Mouse (Mus musculus): ENCODE measurements around the gene Scgb1c1.
"Not testable (repeated sequence)": the region's sequence is repeated elsewhere in the genome, so short reads cannot be mapped to it uniquely, and the experiment has no call there.

Gene Scgb1c1

GRCm38 (mm10) chr7:140879355-140879754 is 34.0 kb downstream of the Scgb1c1 start:
- no peak for DNase-seq (ENCODE audit: low spot score in 2 of 2)

- no peak for DNase-seq (ENCODE audit: low spot score in 2 of 2)
Measured at GRCm38 (mm10) chr7:140880419-140880818, 35.1 kb downstream of the Scgb1c1 start.

- DNase-seq (ENCODE audit: low spot score in 2 of 2), result no peak
Measured at GRCm38 (mm10) chr7:140880865-140881515, 35.6 kb downstream of the Scgb1c1 start.

- DNase-seq (ENCODE audit: low spot score in 2 of 2), result peak; percentile 87 to 95
Measured at GRCm38 (mm10) chr7:140881696-140882468, 36.5 kb downstream of the Scgb1c1 start, which contains the start of the genes Psmd13 and Sirt3. Gene Psmd13, plus strand, starts transcription at chr7:140881968. Gene Sirt3, minus strand, starts transcription at chr7:140882309.

- no peak for DNase-seq (ENCODE audit: low spot score in 2 of 2)
Measured at GRCm38 (mm10) chr7:140882469-140882803, 37.1 kb downstream of the Scgb1c1 start.

- DNase-seq (ENCODE audit: low spot score in 2 of 2), result not testable (repeated sequence)
Measured at GRCm38 (mm10) chr7:140890636-140891035, 45.3 kb downstream of the Scgb1c1 start.

GRCm38 (mm10) chr7:140894031-140894430 is 48.7 kb downstream of the Scgb1c1 start:
- DNase-seq (ENCODE audit: low spot score in 2 of 2), result no peak

GRCm38 (mm10) chr7:140894611-140895010 is 49.3 kb downstream of the Scgb1c1 start:
- DNase-seq (ENCODE audit: low spot score in 2 of 2), result no peak

Data from urinary bladder, postnatal 4 days (tissue).